Mouse (Mus musculus): ENCODE data around the gene Gin1. TPM values are rescaled to one million over a fixed set of nuclear protein-coding genes. Genes with fewer than 3 reads are reported as not detected.

The Gin1 gene
- polyA plus RNA-seq (2012; rRNA removed) = 6.0 and 7.0 TPM in 2 replicates

GRCm38 (mm10) chr1:97769904-97770753 is at the start of gene Gin1, which contains the start of gene Ppip5k2:
TSS of gene Gin1 (plus strand) at chr1:97770172.
TSS of gene Ppip5k2 (minus strand) at chr1:97770411.

Other genes starting within 250 kb of the Gin1 start
- 29.2 and 35.0 TPM in 2 replicates for gene D1Ertd622e, start 108.1 kb upstream of the Gin1 start, polyA plus RNA-seq (2012; rRNA removed)
- gene Ppip5k2, start 239 bp downstream of the Gin1 start, polyA plus RNA-seq (2012; rRNA removed) = 7.1 and 8.9 TPM in 2 replicates